Mouse (Mus musculus) cortical plate, adult 2 months (tissue): ENCODE measurements around the gene Top3b.

Experiments used
- CTCF ChIP-seq: fragments of 200-500 bp; IDR thresholded peaks from 2 replicates; pipeline ENCODE4 v1.5.1; 2011; ENCODE audit warnings: mild to moderate bottlenecking, control low read depth, low read length; ENCODE audit not compliant: insufficient read depth; ENCODE audit errors: extremely low read depth
- POLR2A ChIP-seq: fragments of 200-500 bp; IDR thresholded peaks from 2 replicates; pipeline ENCODE4 v1.6.1; 2011; ENCODE audit warnings: mild to moderate bottlenecking, low read length, control low read depth; ENCODE audit not compliant: insufficient read depth; ENCODE audit errors: extremely low read depth

GRCm38 (mm10) chr16:16902329-16902728, 31.8 kb downstream of the Top3b start:
- no peak for TF ChIP-seq POLR2A
- no peak for TF ChIP-seq CTCF
